Mouse (Mus musculus): ENCODE measurements around the gene Ubash3b. TPM values are rescaled to one million over a fixed set of nuclear protein-coding genes. Genes with fewer than 3 reads are reported as not detected.
A peak's percentile ranks its signal among the peaks of the same experiment; 100 is the strongest.

The Ubash3b gene
- polyA plus RNA-seq, 1 experiment from 2014 or later, result 10.5 TPM

DNA sequence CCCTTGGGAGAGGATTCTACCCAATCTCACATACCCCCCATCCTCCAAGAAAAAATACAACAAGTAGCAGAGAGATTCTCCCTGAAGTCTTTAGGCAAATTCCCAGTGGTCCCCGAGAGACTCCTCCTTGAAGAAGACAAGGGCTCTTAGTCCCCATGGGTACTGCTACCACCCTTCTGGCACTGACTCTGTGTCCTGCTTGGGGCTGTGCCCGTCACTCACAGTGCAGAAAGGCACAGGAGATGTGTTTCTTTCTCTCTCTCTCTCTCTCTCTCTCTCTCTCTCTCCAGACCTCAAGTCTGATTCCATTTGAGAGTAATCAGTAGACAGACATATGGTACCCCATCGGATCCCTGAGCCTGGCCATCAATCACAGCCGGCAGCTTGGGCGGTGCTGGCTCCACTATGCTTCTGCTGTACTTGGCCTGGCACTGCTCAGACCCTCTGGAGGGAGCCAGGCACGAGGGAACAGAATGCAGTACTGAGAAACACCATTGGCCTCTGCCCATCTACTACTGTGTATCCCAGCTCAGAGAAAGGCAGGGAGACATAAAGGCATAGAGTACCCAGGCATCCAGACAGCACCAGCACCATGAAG, 12.3 kb downstream of the Ubash3b start:
- H3K4me2 ChIP-seq (ENCODE audit: low read depth, low read length), result no peak overlapping the region
- H3K4me1 ChIP-seq (ENCODE audit: control insufficient read depth, insufficient read depth, low read length), result 0 out of 2 replicates have a peak, but pooled peaks cover 7% of the 10 kb centered on the region
- H3K27ac ChIP-seq (replicated peaks; ENCODE audit: low read depth, low read length), result no peak overlapping the region
- ATAC-seq (ENCODE audit: low read depth) (no peak), DNase-seq (ENCODE audit: low spot score) (no peak)
- no peak overlapping the region for H3K9ac ChIP-seq (ENCODE audit: low read depth, low read length)
- H3K36me3 ChIP-seq (ENCODE audit: control insufficient read depth, insufficient read depth, low read length), result no peaks in the 10 kb centered on the region
- H3K27me3 ChIP-seq (replicated peaks; ENCODE audit: control insufficient read depth, insufficient read depth, low read length), result no peaks in the 10 kb centered on the region
- H3K4me3 ChIP-seq (ENCODE audit: low read depth, low read length), result no peak overlapping the region
- H3K9me3 ChIP-seq (ENCODE audit: control insufficient read depth, low read length), result no peaks in the 10 kb centered on the region
- WGBS, result 66% methylated on average over 6 of the region's 6 CpGs

DNA sequence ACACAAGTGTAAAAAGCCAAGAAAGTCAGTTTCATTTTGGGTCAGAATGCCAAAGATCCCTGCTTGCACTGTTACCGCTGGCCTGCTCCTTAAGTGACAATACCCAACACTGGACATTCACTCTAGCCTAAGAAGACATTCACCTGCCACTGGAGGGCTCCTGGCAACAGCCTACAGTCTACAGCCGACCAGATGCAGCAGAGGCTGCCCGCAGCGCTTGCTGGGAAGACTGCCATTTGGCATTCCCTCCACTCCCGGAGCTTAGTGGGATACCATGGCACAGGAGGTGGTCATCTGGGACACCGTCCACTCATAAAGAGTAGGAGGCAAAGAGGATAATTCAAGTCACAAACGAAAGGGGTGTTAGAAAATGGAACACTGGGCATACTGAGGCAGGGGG, 12.9 kb downstream of the Ubash3b start:
- ATAC-seq (ENCODE audit: low read depth) (no peak), DNase-seq (ENCODE audit: low spot score) (no peak)
- Histone ChIP-seq H3K27ac (replicated peaks; ENCODE audit: low read depth, low read length) (no peak overlapping the region), H3K36me3 (ENCODE audit: control insufficient read depth, insufficient read depth, low read length) (no peaks in the 10 kb centered on the region), H3K9ac (ENCODE audit: low read depth, low read length) (no peak overlapping the region), H3K9me3 (ENCODE audit: control insufficient read depth, low read length) (no peaks in the 10 kb centered on the region), H3K4me1 (ENCODE audit: control insufficient read depth, insufficient read depth, low read length) (0 out of 2 replicates have a peak, but pooled peaks cover 7% of the 10 kb centered on the region), H3K4me2 (ENCODE audit: low read depth, low read length) (no peak overlapping the region), H3K27me3 (replicated peaks; ENCODE audit: control insufficient read depth, insufficient read depth, low read length) (no peaks in the 10 kb centered on the region), H3K4me3 (ENCODE audit: low read depth, low read length) (no peak overlapping the region)
- WGBS, result 85% methylated on average over 7 of the region's 7 CpGs

DNA sequence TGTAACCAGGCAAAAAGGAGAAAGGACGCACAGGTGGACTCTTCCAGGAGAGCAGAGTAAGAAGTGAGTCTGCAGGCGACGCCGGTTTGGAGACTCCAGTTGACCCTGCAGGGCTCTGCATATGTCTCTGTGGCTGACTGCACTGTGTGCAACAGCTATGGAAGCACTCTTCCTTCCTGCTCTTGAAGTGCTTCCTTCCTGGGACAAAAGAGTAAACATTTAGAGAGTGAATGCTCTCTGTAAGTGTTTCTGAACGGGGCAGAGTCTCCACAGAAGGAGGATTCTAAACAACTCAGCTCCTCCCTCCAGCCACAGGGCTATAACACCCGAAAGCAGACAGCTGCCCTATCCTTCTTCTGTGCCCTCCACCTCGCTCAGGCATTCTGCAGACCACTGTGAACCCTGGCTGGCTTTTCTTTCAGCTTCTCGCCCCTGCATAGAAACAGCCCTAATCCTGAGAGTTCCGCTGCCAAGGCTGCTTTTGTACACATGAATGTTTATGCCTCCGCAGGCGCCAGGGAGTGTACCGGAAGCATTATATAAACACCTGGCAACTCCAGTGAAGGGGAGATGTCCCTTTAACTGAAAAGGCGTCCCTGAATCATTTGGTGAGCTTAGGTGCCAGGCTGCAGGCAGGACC, 14.2 kb downstream of the Ubash3b start:
- no peak overlapping the region for H3K27ac ChIP-seq (replicated peaks; ENCODE audit: low read depth, low read length)
- DNase-seq (ENCODE audit: low spot score) (peak; percentile 51), ATAC-seq (ENCODE audit: low read depth) (peak; percentile 7; the same call in 1 of the 2 replicates)
- H3K36me3 ChIP-seq (ENCODE audit: control insufficient read depth, insufficient read depth, low read length), result no peaks in the 10 kb centered on the region
- H3K4me2 ChIP-seq (ENCODE audit: low read depth, low read length), result peak overlapping the region; percentile 23; the same call in 1 of the 2 replicates
- H3K4me1 ChIP-seq (ENCODE audit: control insufficient read depth, insufficient read depth, low read length), result 0 out of 2 replicates have a peak, but pooled peaks cover 7% of the 10 kb centered on the region
- no peaks in the 10 kb centered on the region for H3K9me3 ChIP-seq (ENCODE audit: control insufficient read depth, low read length)
- 49% methylated on average over 13 of the region's 13 CpGs for WGBS
- H3K9ac ChIP-seq (ENCODE audit: low read depth, low read length), result 0 out of 2 replicates have a peak overlapping the region, but pooled peaks have one; percentile 2
- no peaks in the 10 kb centered on the region for H3K27me3 ChIP-seq (replicated peaks; ENCODE audit: control insufficient read depth, insufficient read depth, low read length)
- H3K4me3 ChIP-seq (ENCODE audit: low read depth, low read length), result no peak overlapping the region

DNA sequence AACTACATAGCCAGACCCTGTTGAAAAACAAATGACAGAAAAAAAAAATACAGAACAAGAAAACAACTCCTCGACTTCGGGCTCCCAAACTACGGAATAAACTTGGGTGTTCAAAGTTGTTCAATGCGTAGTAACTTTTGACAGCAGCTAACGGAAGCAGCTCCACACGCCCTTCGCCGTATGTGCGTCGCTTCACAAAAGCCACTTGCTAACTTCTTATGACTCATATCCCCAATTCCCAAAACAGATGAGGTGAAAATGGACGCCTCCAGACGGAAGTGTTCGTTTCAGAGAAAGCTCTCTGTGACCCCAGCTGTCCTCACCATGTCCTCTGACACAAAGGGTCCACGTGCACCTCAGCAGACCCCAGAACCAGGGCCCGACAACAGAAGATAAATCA, 17.7 kb downstream of the Ubash3b start:
- H3K27ac ChIP-seq (replicated peaks; ENCODE audit: low read depth, low read length), result no peak overlapping the region
- no peaks in the 10 kb centered on the region for H3K9me3 ChIP-seq (ENCODE audit: control insufficient read depth, low read length)
- no peak for ATAC-seq (ENCODE audit: low read depth)
- H3K4me2 ChIP-seq (ENCODE audit: low read depth, low read length), result no peak overlapping the region
- 0 out of 2 replicates have a peak, but pooled peaks cover 2% of the 10 kb centered on the region for H3K4me1 ChIP-seq (ENCODE audit: control insufficient read depth, insufficient read depth, low read length)
- DNase-seq (ENCODE audit: low spot score), result no peak
- H3K27me3 ChIP-seq (replicated peaks; ENCODE audit: control insufficient read depth, insufficient read depth, low read length), result no peaks in the 10 kb centered on the region
- H3K9ac ChIP-seq (ENCODE audit: low read depth, low read length), result no peak overlapping the region
- no peak overlapping the region for H3K4me3 ChIP-seq (ENCODE audit: low read depth, low read length)
- 87% methylated on average over 15 of the region's 15 CpGs for WGBS
- H3K36me3 ChIP-seq (ENCODE audit: control insufficient read depth, insufficient read depth, low read length), result no peaks in the 10 kb centered on the region

DNA sequence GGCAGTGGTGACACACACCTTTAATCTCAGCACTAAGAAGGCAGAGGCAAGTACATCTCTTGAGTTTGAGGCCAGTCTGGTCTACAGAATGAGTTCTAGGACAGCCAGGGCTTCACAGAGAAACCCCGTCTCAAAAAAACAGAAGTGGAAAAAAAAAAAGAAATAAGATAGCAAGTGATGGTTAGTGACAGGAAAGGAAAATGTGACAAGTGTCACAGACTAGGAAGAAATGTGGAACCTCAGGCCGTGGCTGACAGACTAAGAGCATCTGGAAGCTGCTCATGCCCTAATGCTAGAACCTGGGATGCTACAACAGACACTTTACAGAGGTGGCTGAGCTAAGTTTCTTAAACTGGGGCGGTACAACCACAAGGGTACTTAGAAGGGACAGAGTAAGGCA, 18.4 kb downstream of the Ubash3b start:
- DNase-seq (ENCODE audit: low spot score) (no peak), ATAC-seq (ENCODE audit: low read depth) (no peak)
- Histone ChIP-seq H3K4me2 (ENCODE audit: low read depth, low read length) (no peak overlapping the region), H3K9ac (ENCODE audit: low read depth, low read length) (no peak overlapping the region), H3K27me3 (replicated peaks; ENCODE audit: control insufficient read depth, insufficient read depth, low read length) (no peaks in the 10 kb centered on the region), H3K9me3 (ENCODE audit: control insufficient read depth, low read length) (no peaks in the 10 kb centered on the region), H3K4me3 (ENCODE audit: low read depth, low read length) (no peak overlapping the region), H3K4me1 (ENCODE audit: control insufficient read depth, insufficient read depth, low read length) (0 out of 2 replicates have a peak, but pooled peaks cover 2% of the 10 kb centered on the region), H3K36me3 (ENCODE audit: control insufficient read depth, insufficient read depth, low read length) (no peaks in the 10 kb centered on the region), H3K27ac (replicated peaks; ENCODE audit: low read depth, low read length) (no peak overlapping the region)
- 85% methylated on average over 3 of the region's 3 CpGs for WGBS

DNA sequence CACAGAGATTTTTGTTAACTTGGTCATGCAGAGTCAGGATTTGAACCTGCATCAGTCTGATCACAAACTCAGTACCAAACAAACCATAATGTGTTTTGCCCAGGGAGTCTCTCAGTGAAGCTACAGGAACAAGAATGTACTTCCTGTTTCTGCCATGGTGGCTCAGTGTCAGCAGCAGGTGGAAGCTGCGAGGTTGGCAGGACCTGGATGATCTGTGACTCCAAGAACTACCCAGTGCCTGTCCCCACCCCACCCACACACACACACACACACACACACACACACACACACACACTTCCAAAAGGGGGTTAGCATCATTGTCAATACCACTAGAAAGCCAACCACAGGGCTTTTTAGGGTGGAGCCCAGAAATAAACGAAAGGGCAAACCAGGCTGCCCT, 20.5 kb downstream of the Ubash3b start:
- ATAC-seq (ENCODE audit: low read depth) (no peak), DNase-seq (ENCODE audit: low spot score) (no peak)
- no peak overlapping the region for H3K4me3 ChIP-seq (ENCODE audit: low read depth, low read length)
- H3K27ac ChIP-seq (replicated peaks; ENCODE audit: low read depth, low read length), result no peak overlapping the region
- no peaks in the 10 kb centered on the region for H3K9me3 ChIP-seq (ENCODE audit: control insufficient read depth, low read length)
- H3K9ac ChIP-seq (ENCODE audit: low read depth, low read length), result no peak overlapping the region
- H3K27me3 ChIP-seq (replicated peaks; ENCODE audit: control insufficient read depth, insufficient read depth, low read length), result no peaks in the 10 kb centered on the region
- no peaks in the 10 kb centered on the region for H3K36me3 ChIP-seq (ENCODE audit: control insufficient read depth, insufficient read depth, low read length)
- 81% methylated on average over 2 of the region's 2 CpGs for WGBS
- H3K4me2 ChIP-seq (ENCODE audit: low read depth, low read length), result no peak overlapping the region
- H3K4me1 ChIP-seq (ENCODE audit: control insufficient read depth, insufficient read depth, low read length), result no peaks in the 10 kb centered on the region

DNA sequence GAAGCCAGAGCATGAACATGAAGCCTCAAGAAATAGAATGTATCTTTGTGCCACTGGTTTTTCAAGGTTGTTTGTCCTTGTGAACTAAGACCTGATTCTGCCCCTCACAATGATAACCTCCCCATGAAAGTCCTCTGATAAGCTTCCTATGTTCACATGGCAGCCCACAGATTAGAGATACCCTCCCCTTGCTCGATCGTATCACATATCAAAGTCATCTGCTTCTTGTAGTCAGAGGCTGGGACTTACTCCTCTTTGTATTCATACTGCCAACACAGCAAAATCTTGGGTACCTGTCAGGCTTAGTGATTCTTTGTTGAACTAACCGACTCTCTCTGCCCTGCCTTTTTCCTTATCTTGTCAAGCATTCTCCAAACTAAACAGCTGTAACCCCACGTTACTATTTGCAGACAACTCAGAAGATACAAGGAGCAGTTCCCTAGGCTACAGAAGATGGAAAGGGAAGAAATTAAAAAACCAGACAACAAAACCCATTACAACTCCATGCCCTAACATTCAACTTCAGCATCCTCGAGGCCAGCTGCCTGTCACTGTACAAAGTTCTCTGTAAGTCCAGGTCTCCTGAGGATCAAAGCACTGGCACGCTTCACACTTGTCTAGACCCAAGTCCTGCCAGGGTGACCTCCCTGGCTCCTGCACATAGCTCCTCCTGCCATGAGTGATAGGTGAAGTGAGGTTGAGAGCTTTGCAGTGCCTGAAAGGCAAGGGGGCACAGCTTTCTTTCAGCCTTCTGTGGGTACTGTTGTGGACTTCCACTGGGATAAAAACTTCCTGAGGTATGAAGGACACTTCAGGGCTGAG, 22.3 kb downstream of the Ubash3b start:
- Histone ChIP-seq H3K27ac (replicated peaks; ENCODE audit: low read depth, low read length) (no peak overlapping the region), H3K4me3 (ENCODE audit: low read depth, low read length) (no peak overlapping the region), H3K27me3 (replicated peaks; ENCODE audit: control insufficient read depth, insufficient read depth, low read length) (no peaks in the 10 kb centered on the region), H3K4me1 (ENCODE audit: control insufficient read depth, insufficient read depth, low read length) (no peaks in the 10 kb centered on the region), H3K9me3 (ENCODE audit: control insufficient read depth, low read length) (no peaks in the 10 kb centered on the region), H3K4me2 (ENCODE audit: low read depth, low read length) (no peak overlapping the region), H3K36me3 (ENCODE audit: control insufficient read depth, insufficient read depth, low read length) (no peaks in the 10 kb centered on the region), H3K9ac (ENCODE audit: low read depth, low read length) (no peak overlapping the region)
- no peak for ATAC-seq (ENCODE audit: low read depth)
- WGBS, result 80% methylated on average over 6 of the region's 6 CpGs
- no peak for DNase-seq (ENCODE audit: low spot score)

DNA sequence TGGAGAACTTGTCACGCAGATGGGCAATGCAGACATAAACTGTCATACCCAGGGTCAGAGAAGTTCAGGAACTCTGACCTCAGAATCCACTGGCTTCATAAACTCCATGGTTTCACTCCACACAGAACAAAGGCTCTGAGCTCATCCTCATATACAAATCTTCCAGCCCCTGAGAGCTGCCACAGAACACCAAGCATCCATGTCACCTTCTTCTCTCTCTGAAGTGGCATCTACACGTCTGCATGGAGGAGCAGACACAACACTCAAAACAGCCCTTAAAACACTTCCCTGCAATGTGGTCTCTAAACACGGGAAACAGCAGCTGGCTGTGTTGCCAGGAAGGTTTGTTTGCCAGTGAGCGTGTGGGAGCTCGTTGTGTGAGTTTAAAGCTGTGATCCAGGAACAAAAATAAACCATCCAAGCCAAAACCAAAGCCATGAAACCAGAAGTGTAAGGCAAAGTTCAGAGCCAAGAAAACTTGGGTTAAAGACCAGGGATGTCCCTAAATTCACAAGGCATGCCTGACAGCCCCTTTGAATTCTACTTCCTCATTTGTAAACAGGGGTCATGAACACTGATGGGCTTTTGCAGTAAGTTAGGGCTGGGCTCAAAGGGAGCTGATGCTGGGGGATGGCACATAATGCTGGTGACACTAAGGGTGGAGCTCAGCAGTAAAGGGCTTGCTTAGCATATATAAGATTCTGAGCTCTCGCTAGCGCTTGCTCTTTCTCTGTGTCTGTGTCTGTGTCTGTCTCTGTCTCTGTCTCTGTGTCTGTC, 24.6 kb downstream of the Ubash3b start:
- Histone ChIP-seq H3K9ac (ENCODE audit: low read depth, low read length) (no peak overlapping the region), H3K4me3 (ENCODE audit: low read depth, low read length) (no peak overlapping the region), H3K9me3 (ENCODE audit: control insufficient read depth, low read length) (no peaks in the 10 kb centered on the region), H3K36me3 (ENCODE audit: control insufficient read depth, insufficient read depth, low read length) (no peaks in the 10 kb centered on the region), H3K27me3 (replicated peaks; ENCODE audit: control insufficient read depth, insufficient read depth, low read length) (no peaks in the 10 kb centered on the region), H3K27ac (replicated peaks; ENCODE audit: low read depth, low read length) (0 out of 2 replicates have a peak overlapping the region, but pooled peaks have one; percentile 5), H3K4me1 (ENCODE audit: control insufficient read depth, insufficient read depth, low read length) (no peaks in the 10 kb centered on the region), H3K4me2 (ENCODE audit: low read depth, low read length) (no peak overlapping the region)
- WGBS, result 58% methylated on average over 7 of the region's 7 CpGs
- DNase-seq (ENCODE audit: low spot score), result peak; percentile 39
- ATAC-seq (ENCODE audit: low read depth), result no peak
